Mouse (Mus musculus): Measurements from ENCODE around the gene Cic. TPM values are rescaled to one million over a fixed set of nuclear protein-coding genes. Genes with fewer than 3 reads are reported as not detected.

Gene Cic
- polyA plus RNA-seq, 1 experiment = 54.4 TPM

DNA sequence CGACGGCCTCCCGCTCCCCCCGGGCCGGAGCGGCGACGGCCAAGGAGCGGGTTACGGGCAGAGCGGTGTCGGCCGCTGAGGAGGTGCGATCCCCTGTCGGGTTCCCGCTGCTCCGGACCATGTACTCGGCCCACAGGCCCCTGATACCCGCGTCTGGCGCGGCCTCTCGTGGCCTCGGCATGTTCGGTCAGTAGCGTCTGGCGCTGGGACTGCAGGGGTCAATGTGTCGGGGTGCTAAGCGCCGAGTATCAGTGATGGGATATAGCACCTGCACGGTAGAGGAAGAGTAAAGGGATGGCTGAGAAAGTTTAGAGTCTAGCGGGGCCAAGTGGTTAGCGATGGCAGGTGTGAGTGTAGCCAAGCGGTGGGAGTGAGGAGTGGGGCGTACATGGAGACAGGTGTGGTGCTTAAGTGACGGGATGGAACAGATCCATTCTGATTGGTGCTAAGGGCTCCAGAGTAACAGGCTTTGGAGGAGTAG is 15.3 kb downstream of the Cic start:
- DNase-seq (ENCODE audit: low read depth) = no peak

DNA sequence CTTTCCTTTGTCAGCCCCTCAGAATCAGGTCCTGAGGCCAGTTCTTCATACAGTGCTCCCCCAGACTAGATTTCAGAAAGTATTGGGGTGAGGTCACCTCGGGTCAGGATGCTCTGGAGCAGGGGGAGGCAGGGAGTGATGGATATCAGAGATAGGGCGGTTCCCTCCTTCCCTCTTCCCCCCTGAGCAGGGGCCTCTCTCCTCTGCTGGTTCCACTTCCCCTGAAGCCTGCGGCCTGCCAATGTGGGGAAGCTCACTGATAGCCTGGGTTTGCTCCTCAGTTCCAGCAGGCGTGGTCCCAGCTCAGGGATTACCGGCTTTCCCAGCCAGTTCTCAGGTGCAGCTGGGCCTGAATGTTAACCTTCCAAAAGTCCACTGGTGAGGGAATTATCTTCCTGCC is 16.1 kb downstream of the Cic start:
- DNase-seq (ENCODE audit: low read depth) = no peak

DNA sequence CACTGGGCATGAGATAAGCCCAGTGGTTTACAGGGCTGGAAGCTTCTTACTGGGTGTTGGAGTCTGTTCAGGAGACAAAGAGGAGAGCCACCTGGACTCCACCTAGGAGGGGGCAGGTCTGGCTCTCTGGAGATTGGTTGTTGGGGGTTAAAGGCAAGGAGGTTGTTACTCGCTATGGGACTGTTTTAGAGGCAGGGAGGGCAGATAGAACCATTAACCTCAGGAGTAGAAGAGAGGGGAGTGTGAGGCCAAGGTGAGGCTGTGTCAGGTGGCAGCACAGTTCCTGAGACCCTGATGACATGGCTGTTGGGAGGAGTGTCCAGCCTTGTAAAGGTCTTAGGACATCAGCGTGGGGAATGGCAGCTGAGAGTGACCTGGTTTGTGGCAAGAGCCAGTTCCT is 16.7 kb downstream of the Cic start:
- DNase-seq (ENCODE audit: low read depth) = no peak

DNA sequence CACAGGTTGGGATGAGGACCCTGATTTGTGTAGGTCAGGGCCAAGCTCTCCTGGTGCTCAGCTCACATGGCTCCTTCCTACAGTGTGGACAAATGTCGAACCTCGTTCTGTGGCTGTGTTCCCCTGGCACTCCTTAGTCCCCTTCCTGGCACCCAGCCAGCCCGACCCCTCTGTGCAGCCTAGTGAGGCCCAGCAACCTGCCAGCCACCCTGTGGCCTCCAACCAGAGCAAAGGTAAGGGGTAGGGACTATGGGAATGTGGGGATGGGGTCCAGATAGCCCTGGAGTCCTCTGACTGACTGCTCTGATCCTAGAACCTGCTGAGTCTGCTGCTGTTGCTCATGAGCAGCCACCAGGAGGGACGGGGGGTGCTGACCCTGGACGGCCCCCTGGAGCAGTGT is 17.3 kb downstream of the Cic start:
- no peak for DNase-seq (ENCODE audit: low read depth)

DNA sequence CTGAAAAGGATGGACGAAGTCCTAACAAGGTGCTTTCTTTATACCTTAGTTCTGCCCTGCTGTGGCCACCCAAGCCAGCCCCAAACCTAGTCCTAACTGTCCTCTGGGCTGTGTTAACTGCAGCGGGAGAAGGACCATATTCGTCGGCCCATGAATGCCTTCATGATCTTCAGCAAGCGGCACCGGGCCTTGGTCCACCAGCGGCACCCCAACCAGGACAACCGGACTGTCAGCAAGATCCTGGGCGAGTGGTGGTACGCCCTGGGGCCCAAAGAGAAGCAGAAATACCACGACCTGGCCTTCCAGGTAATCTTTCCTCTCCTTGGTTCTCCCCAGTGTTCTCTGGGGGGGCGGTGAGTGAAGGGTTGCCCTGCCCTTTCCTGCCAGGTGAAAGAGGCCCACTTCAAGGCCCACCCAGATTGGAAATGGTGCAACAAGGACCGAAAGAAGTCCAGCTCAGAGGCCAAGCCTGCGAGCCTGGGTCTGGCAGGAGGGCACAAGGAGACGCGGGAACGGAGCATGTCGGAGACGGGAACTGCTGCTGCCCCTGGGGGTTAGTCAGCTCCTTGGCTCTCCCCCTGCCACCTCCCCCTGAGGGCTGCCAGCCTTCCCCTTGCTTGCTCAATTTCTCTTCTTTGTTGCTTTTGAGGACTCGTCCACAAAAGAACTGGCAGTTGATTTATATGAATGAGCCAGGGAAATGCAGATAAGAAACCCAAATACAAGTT is 18.2 kb downstream of the Cic start:
- DNase-seq (ENCODE audit: low read depth) = no peak

DNA sequence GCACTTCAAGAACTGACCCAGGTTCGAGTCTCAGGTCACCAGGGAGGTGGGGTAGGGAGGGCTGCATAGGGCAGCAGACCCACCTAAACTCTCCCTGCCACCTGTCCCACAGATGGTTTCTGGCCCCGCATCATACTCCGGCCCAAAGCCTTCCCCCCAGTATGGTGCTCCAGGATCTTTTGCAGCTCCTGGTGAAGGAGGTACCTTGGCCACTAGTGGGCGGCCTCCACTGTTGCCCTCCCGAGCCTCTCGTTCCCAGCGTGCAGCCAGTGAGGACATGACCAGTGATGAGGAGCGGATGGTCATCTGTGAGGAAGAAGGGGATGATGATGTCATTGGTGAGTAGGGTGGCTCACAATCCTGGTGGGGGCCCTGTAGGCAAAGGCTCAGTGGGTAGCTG is 19.5 kb downstream of the Cic start:
- DNase-seq (ENCODE audit: low read depth) = no peak

DNA sequence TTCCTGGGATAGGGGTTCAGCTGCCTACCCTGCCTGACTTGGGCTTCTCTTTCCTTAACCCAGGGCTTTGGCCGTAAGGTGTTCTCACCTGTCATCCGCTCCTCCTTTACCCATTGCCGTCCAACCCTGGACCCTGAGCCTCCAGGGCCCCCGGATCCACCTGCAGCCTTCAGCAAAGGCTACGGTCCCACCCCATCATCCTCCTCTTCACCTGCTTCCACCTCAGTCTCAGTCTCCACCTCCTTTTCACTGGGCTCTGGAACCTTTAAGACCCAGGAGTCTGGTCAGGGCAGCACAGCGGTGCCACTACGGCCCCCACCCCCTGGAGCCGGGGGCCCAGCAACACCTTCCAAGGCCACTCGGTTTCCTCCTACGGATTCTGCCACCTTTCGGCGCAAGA is 20.5 kb downstream of the Cic start:
- DNase-seq (ENCODE audit: low read depth) = no peak

DNA sequence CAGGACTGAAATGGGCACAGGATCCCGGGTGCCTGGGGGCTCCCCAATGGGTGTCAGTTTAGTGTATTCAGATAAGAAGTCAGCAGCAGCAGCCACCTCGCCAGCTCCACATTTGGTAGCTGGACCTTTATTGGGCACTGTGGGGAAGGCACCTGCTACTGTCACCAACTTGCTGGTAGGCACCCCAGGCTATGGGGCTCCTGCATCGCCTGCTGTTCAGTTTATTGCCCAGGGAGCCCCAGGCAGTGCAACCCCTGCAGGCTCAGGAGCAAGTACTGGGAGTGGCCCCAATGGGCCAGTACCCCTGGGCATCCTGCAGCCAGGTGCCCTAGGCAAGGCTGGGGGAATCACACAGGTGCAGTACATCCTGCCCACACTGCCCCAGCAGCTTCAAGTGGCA is 21.2 kb downstream of the Cic start:
- DNase-seq (ENCODE audit: low read depth) = no peak

DNA sequence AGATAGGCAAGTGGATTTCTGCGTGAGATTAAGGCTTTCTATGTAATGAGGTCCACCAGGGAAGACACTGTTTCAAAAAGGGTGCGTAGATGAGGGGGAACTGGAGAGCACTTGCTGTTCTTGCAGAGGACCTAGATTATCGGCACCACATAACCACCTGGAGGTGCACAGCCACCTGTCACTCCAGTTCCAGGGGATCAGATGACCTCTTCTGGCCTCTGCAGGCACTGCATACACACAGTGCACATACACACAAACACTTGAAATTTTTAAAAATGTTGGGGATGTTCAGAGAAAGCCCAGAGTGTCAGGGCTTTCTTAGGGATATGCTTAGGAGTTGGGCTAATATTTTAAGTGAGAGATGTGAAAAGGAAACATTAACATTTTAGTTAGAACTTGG is 22.4 kb downstream of the Cic start:
- no peak for DNase-seq (ENCODE audit: low read depth)

DNA sequence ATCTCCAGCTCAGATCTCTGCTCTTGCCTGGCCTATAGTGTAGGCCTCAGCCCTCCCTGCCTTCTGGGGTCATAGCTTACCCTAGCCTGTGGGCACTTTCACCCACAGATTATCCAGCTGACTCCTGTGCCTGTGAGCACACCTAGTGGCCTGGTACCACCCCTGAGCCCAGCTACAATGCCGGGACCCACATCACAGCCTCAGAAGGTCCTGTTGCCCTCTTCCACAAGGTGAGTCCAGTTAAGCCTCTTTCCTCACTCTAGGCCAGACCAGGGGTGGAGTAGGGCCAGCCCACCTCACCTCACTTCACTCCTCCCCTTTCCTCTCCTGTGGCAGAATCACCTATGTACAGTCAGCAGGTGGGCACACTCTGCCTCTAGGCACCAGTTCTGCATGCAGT is 23.0 kb downstream of the Cic start:
- DNase-seq (ENCODE audit: low read depth) = no peak

DNA sequence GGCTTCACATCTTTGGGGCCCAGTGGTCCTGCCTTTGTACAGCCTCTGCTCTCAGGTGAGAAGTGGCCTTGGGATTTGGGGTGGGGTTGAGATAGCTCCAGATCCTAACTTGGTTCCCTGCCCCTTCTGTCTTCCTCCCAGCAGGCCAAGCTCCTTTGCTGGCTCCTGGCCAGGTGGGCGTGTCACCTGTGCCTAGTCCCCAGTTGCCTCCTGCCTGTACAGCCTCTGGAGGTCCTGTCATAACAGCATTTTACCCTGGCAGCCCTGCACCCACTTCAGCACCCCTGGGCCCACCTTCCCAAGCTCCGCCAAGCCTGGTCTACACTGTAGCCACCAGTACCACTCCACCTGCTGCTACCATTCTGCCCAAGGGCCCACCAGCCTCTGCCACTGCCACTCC is 23.4 kb downstream of the Cic start:
- DNase-seq (ENCODE audit: low read depth) = no peak

DNA sequence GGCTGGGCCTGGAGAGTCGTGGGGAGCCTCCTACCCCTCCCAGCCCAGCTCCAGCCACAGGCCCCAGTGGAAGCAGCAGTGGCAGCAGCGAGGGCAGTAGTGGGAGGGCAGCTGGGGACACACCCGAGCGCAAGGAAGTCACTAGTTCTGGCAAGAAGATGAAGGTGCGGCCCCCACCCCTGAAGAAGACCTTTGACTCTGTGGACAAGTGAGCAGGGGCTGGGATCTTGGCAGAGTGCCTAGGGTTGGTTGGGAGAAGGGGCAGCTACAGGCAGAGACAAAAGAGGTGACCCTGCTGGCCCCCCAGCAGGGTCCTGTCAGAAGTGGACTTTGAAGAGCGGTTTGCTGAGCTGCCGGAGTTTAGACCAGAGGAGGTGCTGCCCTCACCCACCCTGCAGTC is 24.6 kb downstream of the Cic start:
- no peak for DNase-seq (ENCODE audit: low read depth)

DNA sequence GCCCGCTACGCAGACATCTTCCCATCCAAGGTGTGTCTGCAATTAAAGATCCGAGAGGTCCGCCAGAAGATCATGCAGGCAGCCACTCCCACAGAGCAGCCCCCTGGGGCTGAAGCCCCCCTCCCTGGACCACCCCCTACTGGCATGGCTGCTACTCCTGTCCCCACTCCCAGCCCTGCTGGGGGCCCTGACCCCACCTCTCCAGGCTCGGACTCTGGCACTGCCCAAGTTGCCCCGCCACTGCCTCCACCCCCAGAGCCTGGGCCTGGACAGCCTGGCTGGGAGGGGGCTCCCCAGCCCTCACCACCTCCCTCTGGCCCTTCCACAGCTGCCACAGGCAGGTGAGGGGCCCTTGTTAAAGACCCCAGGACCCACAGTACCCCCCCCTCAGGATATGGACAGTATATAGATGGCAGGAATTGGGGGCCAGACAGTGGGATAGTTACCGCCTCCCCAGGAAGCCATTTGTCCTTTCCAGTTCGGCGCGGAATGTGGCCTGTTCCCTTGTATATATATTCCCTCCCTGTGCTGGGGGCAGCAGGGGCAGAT is 25.8 kb downstream of the Cic start:
- DNase-seq (ENCODE audit: low read depth) = no peak

DNA sequence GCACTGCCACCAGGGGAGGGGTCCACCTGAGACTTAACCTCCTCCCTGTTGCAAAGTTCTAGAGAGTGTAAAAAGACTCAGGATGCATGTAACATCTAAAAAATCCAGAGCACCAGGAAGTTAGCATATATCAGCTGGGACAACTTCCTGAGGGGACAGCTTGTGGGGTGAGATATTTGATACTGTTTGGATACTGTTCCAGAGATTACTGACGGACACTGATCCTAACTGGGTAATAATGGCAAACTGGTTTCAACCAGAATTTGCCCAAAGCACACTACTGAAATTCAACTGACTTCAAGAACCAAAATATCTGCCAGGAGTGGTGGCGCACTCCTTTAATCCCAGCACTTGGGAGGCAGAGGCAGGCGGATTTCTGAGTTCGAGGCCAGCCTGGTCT is 27.0 kb downstream of the Cic start:
- no peak for DNase-seq (ENCODE audit: low read depth)

DNA sequence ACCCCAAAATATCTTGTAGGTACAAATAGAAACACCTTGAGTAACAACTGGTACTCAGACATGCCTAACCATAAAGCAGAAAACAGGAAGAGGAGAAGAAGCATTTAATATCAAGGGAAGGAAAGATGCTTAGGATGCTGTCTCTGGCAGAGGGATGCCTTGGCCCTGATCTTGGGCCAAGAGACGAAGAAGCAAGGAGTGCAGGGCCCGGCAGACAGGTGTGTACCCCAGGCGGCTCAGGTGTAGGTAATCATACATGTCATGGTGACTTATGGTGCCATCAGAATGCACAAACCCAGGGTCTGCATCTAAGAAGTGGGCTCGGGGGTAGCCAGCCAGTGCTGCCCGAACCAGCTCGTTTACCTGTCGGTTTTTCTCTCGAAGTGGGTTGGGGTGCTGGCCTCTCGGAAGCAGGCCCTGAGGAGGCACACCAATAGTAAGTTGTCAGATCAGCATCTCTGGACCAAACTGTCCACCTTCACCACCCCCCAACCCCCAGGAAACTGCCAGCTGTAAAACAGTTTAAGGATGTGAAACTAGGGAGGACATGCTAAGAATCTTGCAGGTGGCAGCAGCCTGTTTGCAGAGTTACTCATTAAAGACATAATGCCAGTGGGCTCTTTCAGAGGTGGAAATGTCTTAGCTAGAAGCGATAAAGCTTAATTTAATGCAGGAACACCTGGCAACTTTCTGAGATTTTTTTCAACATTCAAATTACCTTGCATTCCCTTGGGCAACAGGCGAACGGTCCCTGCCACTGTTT is 27.6 kb downstream of the Cic start:
- no peak for DNase-seq (ENCODE audit: low read depth)

DNA sequence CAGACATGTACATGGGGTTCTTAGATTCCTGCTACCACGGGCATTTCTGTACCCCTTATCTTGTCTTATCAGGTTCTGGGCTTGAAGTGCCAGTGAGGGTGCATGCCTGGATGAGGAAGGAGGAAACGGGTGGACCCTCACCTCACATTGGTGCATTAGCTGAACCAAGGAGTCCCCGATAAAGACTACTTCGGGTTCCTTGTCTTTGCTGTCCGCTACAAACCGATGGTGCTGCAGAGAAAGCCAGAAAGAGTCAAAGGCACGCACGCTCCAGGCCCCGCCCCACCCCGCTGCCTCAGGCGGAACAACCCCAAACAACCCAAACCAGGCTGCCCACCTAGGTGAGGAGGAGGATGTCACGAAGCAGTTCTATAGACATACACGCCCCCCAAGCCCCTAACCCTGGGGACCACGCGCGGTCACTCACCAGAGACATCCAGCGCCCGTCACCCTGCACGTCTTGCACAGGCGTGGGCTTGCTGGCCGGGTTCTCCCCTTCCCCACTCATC is 29.5 kb downstream of the Cic start:
- no peak for DNase-seq (ENCODE audit: low read depth)

DNA sequence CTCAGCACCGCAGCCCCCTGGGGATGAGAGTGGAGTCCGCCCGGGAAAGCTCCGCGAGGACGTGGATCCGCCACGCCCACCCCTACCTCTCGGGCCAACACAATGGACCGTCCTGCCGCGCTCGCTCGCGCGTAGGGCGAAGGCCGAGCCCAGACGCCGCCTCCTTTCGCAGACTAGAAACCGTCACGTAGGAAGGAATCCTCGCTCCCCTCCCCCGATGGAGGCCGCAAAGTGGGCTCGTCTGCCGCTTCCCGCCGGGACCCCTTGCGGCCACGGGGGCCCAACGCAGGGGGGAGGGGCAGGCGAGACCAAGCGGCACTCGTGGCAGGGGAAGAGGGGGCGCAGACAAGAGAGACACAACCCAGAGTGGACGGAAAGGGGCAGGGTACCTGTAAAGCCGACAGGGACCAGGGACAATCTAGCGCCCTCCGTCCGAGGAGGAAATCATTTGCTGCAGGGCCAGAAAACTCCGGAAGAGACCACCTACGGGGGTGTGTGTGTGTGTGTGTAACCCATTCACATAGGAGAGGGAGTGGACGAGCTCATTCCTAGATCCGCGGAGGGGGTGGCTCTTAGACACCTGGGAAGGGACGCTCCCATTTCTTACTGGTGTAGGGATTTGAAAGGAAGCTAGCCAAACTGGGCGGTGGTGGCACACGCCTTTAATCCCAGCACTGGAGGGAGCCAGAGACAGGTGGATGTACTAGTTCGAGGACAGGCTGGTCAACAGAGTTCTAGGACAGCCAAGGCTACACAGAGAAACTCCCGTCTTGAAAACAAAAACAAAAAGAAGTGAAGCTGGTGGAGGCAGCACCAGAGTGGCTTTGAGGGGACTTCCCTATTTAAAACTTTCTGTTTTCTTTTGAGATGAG is 30.2 kb downstream of the Cic start, which contains the start of gene Pafah1b3:
Gene Pafah1b3, minus strand, starts transcription at position 533 of the 872 bp plus-strand sequence.
- peak; percentile 70 for DNase-seq (ENCODE audit: low read depth)

DNA sequence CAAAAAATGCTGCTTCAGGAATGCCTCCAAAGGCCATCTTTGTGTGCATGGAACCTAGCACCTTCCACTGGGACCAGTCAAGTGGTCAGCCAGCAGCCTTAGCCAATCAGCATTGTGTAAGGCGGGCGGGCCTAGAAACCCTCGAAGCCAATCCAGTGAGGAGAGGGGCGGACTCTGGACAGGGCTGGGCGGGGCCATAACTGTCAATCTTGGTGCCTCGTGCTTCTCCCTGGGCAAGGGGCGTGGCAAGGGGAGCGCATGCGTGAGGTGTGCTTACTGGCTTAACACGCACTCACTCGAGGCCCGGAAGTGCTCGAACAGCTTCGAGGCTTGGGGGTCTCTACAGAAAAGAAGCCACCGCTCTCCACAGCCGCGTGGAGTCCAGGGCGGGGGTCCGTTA is 33.6 kb downstream of the Cic start, which contains the start of gene Prr19:
Gene Prr19, plus strand, starts transcription at position 349 of the 400 bp plus-strand sequence.
- DNase-seq (ENCODE audit: low read depth) = no peak

DNA sequence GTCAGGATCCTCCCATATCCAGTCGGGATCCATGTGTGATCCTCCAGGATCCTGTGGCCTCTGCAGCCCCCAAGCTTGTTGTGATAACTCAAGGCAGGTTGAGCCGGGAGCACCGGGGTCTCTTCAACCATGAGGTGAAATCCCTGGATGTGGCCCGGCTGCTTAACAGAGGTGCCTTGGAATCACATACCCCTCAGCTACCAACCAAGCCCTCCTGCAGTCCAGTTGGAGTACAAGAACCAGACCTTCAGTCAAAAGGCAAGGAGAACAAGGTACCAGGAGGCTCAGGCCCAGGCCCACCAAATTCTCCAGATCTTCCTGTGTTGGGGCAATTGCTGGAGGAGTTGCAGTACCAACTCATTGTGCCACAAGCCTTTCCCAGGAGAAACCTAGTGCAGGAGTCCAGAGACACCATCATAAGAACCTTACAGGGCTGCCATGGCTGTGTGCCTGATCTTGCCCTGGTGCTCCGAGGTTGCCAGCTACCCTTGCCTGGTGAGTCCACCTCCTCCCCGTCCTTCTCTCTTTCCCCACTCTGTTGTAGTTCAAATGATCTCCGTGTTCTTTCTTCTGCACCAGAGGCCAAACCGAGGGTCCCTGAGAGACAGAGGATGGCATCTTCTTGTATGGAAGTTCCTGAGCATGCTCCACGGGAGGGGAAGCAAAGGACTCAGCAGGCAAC is 35.6 kb downstream of the Cic start:
- no peak for DNase-seq (ENCODE audit: low read depth)

DNA sequence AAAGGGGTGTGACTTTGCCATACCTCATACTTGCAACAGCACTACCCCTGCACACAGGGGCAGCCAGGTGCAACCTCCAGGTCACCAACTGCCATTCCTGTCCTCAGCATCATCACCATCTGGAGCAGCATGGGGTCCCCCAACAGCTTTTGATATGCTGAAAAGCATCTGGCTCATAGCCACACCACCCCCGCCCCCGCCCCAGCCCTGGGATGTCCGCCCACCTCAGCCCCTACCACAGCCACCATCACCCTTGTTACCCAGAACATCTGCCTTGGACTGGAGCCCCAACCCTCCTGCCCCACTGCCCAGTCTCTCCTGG is 36.1 kb downstream of the Cic start:
- DNase-seq (ENCODE audit: low read depth) = no peak

DNA sequence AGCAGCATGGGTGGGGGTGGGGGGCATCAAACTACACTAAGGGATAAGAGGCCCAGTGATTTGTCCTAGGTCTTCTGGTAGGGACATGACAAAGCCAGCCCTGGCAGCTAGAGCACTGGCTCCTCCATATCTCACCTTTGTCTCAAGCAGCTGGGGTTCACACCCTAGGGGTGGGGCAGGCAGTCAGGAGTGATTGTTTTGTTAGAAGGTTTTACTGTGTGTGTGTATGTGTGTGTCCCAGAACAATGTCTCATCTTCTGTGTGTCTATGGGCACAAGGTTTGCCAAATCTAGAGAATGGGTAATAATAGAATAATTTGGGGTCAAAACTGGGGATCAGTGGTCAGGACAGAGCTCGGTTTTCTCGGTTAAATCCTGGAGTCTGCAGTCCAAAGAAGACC is 38.0 kb downstream of the Cic start:
- DNase-seq (ENCODE audit: low read depth) = no peak
